Mouse (Mus musculus) E14TG2a.4 (cell line): ENCODE measurements around the gene Sh3pxd2b.

Experiments
- H3K27me3 ChIP-seq: 2 replicates; pipeline ENCODE4 v1.6.1; 2014; ENCODE audit warnings: low read length, control low read depth; ENCODE audit not compliant: insufficient read depth
- H3K36me3 ChIP-seq: 2 replicates; pipeline ENCODE4 v1.6.1; 2014; ENCODE audit warnings: low read length, control low read depth; ENCODE audit not compliant: insufficient read depth
- H3K4me1 ChIP-seq: replicated peaks from 2 replicates; pipeline ENCODE4 v1.6.1; 2014; ENCODE audit warnings: low read depth, low read length, control low read depth
- H3K4me3 ChIP-seq: replicated peaks from 2 replicates; pipeline ENCODE4 v1.5.1; 2014; ENCODE audit warnings: mild to moderate bottlenecking, low read length
- H3K9me3 ChIP-seq: 2 replicates; pipeline ENCODE4 v1.6.1; 2014; ENCODE audit warnings: low read length, control low read depth
- CTCF ChIP-seq: conservative IDR thresholded peaks from 2 replicates; pipeline ENCODE4 v1.5.1; 2014; ENCODE audit warnings: low read length
- NANOG ChIP-seq: IDR thresholded peaks from 2 replicates; pipeline ENCODE4 v1.6.1; 2014; ENCODE audit warnings: borderline replicate concordance, low read length, mixed read lengths
- POU5F1 ChIP-seq: IDR thresholded peaks from 2 replicates; pipeline ENCODE4 v1.6.1; 2014; ENCODE audit warnings: low read length, borderline replicate concordance

The Sh3pxd2b gene

DNA sequence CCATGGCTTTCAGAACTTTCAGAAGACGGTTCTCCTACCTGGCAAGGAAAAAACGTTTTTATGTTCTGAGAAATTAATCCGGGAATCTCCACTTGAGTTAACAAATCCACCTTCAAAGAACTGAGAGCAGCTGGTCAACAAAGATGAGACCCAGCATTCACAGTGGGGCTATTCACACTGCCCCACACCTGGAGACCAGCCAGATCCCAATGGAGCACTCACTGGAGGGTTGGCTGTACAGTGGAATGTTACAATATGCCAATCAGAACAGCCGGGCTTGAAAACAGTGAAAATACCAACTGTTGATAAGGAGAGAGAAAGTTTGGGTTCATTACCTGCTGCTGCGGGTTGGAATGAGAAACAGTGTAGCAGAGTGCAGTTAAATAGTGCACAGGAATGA, 15.8 kb upstream of the Sh3pxd2b start:
- H3K4me1 ChIP-seq, result peaks cover 5% of the 10 kb centered on the region
- H3K36me3 ChIP-seq, result no peaks in the 10 kb centered on the region
- TF ChIP-seq POU5F1, result no peak
- no peak for TF ChIP-seq CTCF
- no peak for TF ChIP-seq NANOG
- no peaks in the 10 kb centered on the region for H3K27me3 ChIP-seq
- H3K4me3 ChIP-seq, result no peak overlapping the region
- peaks cover 7% of the 10 kb centered on the region for H3K9me3 ChIP-seq

DNA sequence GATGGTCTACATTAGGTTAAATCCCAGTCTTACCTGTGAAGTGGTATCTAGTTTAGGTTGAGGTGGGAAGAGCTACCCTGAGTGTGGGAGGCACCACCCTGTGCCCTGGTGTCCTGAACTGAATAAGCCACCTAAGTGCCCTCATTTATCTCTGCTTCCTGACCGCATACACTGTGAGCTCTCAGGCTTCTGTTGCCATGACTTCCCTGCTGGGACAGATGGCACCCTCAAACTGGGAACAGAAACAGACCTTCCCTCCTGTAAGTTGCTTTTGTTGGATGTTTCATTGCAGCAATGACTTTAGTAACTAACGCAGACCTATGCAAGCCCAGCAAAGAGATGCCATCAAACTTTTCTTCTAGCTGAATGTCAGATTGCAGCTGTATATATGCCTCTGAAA, 14.4 kb upstream of the Sh3pxd2b start:
- H3K9me3 ChIP-seq, result peaks cover 11% of the 10 kb centered on the region
- no peaks in the 10 kb centered on the region for H3K27me3 ChIP-seq
- TF ChIP-seq CTCF (no peak), NANOG (no peak), POU5F1 (no peak)
- H3K4me3 ChIP-seq, result no peak overlapping the region
- H3K4me1 ChIP-seq, result peaks cover 5% of the 10 kb centered on the region
- no peaks in the 10 kb centered on the region for H3K36me3 ChIP-seq

DNA sequence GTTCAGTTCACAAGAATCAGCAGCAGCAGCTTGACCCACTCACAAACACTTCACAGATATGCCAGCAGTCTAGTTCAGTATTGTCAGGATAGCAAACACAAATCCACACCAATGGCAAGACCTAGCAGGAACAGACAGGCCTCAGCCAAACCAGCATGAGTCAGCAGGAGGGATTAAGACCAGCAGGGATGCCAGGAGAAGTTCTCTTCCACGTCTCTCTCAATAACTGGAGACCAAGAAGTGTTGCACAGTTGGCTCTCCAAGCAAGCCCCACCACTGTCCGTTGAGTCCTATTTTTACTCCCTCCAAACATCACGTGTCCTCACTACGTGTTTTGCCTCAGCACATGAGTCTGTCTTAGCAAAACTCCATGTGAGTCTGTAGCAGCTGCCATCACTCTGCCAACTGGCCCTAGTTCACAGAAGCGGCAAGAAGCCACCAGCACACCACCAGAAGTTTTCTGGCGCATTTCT, 11.1 kb upstream of the Sh3pxd2b start:
- peaks cover 11% of the 10 kb centered on the region for H3K9me3 ChIP-seq
- H3K4me3 ChIP-seq, result no peak overlapping the region
- TF ChIP-seq NANOG (no peak), CTCF (no peak), POU5F1 (no peak)
- H3K27me3 ChIP-seq, result peaks cover 8% of the 10 kb centered on the region; the same call in 1 of the 2 replicates
- peaks cover 5% of the 10 kb centered on the region for H3K4me1 ChIP-seq
- H3K36me3 ChIP-seq, result no peaks in the 10 kb centered on the region

DNA sequence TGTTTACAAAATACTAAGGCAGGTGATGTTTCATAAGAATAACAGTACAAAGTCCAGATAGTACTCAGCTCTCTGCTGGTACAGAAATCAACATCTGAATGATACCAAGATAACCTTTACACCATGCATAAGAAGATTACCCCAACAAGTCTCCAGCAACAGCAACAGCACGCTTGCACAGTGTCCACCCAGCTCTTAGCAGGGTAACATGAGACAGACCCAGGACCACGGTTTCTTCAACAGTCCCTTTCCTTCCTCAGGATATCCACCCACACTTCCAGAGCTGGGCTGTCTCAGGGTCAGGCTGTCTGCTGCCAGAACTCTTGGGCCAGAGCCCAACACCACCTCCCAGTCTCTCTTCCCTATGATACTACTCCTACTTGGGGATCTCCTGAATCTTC, 8.5 kb upstream of the Sh3pxd2b start:
- H3K27me3 ChIP-seq, result peaks cover 17% of the 10 kb centered on the region
- H3K36me3 ChIP-seq, result no peaks in the 10 kb centered on the region
- TF ChIP-seq POU5F1 (no peak), NANOG (no peak), CTCF (no peak)
- peaks cover 6% of the 10 kb centered on the region; the same call in 1 of the 2 replicates for H3K4me1 ChIP-seq
- peaks cover 8% of the 10 kb centered on the region for H3K9me3 ChIP-seq
- no peak overlapping the region for H3K4me3 ChIP-seq

DNA sequence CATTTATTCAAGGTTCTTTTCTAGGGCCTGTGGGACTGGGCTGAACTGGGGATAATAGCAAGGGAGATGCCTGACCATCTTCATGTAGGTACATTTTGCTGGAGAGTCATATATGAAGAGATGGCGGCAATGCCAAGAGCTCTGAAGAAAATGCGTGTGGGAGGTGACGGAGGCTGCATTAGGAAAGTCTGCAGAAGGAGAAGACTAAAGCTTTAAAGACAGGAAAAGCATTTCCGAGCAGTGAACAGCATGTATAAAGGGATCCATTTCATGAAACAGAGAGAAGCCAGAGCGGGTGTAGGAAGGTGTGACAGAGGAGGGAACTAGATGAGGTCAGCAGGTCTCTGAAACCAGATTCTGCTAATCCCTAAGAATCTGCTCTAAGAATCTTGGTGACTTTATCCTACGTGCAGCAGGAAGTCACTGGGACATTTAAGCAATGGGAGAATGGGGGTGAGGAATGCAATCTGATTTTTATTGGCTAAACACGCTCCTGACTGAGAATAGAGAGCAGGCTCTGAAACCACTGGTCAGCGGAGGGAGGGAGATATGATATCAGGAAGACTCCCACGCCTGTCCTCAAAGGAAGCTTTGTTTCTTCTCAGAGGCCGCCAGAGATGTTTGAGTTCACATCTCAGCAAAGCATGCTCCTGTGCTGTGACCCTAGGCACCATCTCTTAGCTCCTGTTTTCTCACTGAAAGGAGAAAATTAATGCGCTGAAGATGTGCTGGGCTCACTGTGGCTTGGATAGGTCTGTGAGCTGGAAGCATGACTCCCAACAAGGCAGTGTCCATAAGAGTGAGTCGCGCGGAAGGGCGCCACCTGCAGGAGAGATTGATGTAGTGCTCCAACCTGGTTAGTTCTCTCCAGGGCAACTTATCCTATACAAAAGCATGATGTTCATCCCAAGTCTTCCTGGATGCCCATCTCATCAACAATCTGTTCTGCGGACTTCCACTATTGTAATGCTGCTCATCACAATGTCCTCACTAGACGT, 6.8 kb upstream of the Sh3pxd2b start:
- Histone ChIP-seq H3K9me3 (peaks cover 7% of the 10 kb centered on the region; the same call in 1 of the 2 replicates), H3K27me3 (peaks cover 26% of the 10 kb centered on the region), H3K36me3 (no peaks in the 10 kb centered on the region), H3K4me1 (peaks cover 6% of the 10 kb centered on the region; the same call in 1 of the 2 replicates), H3K4me3 (no peak overlapping the region)
- TF ChIP-seq NANOG (no peak), POU5F1 (no peak), CTCF (peak; percentile 78)

DNA sequence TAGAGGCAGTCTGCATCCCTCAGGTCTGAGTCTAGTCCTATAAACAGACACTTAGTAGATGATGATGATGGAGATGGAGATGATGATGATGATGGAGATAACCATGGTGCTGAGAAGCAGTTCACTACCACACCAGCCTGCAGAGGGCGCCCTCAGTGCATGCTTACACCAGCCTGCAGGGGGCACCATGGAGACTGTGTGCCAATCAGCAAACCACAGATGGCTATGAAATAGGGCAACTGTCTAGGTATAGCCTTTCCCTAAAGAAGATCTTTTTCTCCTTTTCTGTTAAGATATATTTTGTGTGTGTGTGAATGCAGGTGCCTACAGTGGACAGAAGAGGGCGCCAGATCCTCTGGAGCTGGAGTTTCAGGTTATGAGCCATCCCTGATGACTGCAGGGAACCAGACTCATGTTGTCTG, 4.8 kb upstream of the Sh3pxd2b start:
- no peaks in the 10 kb centered on the region for H3K36me3 ChIP-seq
- TF ChIP-seq POU5F1 (no peak), CTCF (peak; percentile 80), NANOG (no peak)
- peaks cover 19% of the 10 kb centered on the region for H3K4me1 ChIP-seq

DNA sequence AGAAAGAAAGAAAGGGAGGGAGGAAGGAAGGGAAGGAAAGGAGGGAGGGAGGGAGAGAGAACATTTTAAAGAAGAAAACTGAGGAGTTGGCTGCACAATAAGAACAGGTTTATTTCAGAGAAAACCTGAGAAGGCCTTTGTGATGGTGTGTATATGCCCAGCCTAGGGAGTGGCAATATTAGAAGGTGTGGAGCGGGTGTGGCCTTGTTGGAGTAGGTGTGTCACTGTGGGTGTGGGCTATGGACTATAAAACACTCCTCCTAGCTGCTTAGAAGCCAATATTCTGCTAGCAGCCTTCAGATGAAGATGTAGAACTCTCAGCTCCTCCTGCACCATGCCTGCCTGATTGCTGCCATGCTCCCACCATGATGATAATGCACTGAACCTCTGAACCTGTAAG, 4.3 kb upstream of the Sh3pxd2b start:
- no peaks in the 10 kb centered on the region for H3K36me3 ChIP-seq
- peaks cover 23% of the 10 kb centered on the region for H3K4me1 ChIP-seq
- no peaks in the 10 kb centered on the region for H3K9me3 ChIP-seq
- H3K4me3 ChIP-seq, result no peak overlapping the region
- TF ChIP-seq NANOG, result no peak
- peaks cover 49% of the 10 kb centered on the region for H3K27me3 ChIP-seq

More for the DNA sequence above, 4.8 kb upstream of the Sh3pxd2b start:
- Histone ChIP-seq H3K4me3 (no peak overlapping the region), H3K9me3 (no peaks in the 10 kb centered on the region), H3K27me3 (peaks cover 44% of the 10 kb centered on the region)

DNA sequence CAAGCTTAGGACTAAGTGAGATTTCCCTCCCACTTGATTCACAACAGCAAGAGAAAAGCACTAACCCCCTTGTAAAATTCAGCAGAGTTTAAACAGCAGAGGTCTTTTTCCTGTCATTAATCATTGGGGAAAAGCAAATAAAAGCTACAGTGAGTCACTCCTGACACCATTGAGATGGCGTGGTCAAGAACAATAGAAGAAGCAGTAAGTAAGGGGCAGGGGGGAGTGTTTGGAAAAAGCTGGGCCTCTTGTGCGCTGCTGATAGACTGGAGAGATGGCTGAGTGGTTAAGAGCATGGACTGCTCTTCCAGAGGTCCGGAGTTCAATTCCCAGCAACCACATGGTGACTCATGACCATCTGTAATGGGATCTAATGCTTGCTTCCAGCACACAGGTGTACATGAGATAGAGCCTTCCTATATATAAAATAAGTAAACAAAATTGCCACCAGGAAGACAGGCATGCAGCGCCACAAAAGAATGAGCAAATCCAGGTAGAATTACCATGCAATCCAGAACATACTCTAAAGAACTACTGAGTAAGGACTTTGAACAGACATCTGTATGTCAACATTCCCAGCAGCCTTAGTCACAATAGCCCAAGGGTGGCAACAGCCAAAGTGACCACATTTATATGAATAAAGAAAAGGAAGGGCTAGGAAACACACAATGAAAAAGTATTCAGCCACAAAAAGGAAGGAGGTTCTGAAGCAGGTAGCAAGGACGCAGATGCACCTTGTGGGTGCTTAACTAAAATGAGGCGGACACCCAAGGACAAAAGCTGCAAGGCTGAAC, 1.9 kb upstream of the Sh3pxd2b start:
- H3K4me1 ChIP-seq, result peaks cover 45% of the 10 kb centered on the region
- H3K4me3 ChIP-seq, result no peak overlapping the region
- peaks cover 54% of the 10 kb centered on the region for H3K27me3 ChIP-seq
- no peaks in the 10 kb centered on the region for H3K36me3 ChIP-seq
- H3K9me3 ChIP-seq, result no peaks in the 10 kb centered on the region
- no peak for TF ChIP-seq POU5F1
- no peak for TF ChIP-seq NANOG
- TF ChIP-seq CTCF, result no peak
